In genomic region chr6:124732476-124733370, GRCm38 (mm10) we compare ENCODE assay signal across 8 mouse cellular contexts. TPM values are rescaled to one million over a fixed set of nuclear protein-coding genes. Genes with fewer than 3 reads are reported as not detected.
DNase-seq lines count a peak whose midpoint lies in the region; ATAC-seq and TF ChIP-seq lines count a peak whose summit lies in the region.

No protein-coding gene starts in this region.

- H3K27me3 ChIP-seq in kidney, embryonic 15.5 days: no peaks in the 10 kb centered on the region

- 41% methylated on average over 19 of the region's 19 CpGs for WGBS in kidney, embryonic 15.5 days

- peak overlapping the region; percentile 48; the same call in 1 of the 2 replicates for H3K27ac ChIP-seq in kidney, embryonic 15.5 days
- H3K27ac ChIP-seq in left cerebral cortex, adult 2 months: no peak overlapping the region

- intact Hi-C loops in left cerebral cortex, adult 2 months (cut with DNase I): no loop called here

- no peaks in the 10 kb centered on the region for H3K9me3 ChIP-seq in kidney, embryonic 15.5 days (replicated peaks)

- no peaks in the 10 kb centered on the region for H3K36me3 ChIP-seq in kidney, embryonic 15.5 days

- peak; percentile 67 for ATAC-seq in kidney, embryonic 15.5 days (replicated peaks; ENCODE audit: low FRiP score)
- peak; percentile 81 for ATAC-seq in inflammation-experienced regulatory T-cells, adult 6 months
- ATAC-seq in megakaryocyte, adult 5-6 weeks (ENCODE audit: poor library complexity, severe bottlenecking): peak; percentile 84

- DNase-seq in kidney, adult 11 months: no peak
- peak; percentile 71 for DNase-seq in T-cell, adult 2 months (ENCODE audit: low spot score)
- no peak for DNase-seq in left cerebral cortex, adult 2 months (ENCODE audit: extremely low spot score in 1 of 2, low spot score in 2 of 2)
- DNase-seq in frontal cortex, postnatal 36 days (ENCODE audit: low spot score in 2 of 2): no peak
- DNase-seq in frontal cortex, postnatal 10 days (ENCODE audit: low spot score in 2 of 2): no peak

- H3K4me3 ChIP-seq in kidney, embryonic 15.5 days (replicated peaks): peak overlapping the region; percentile 14
- H3K4me3 ChIP-seq in left cerebral cortex, adult 2 months: no peak overlapping the region

- TF ChIP-seq CTCF in left cerebral cortex, adult 2 months (IDR thresholded peaks at IDR 0.05): no peak

- 0 out of 2 replicates have a peak overlapping the region, but pooled peaks have one; percentile 5 for H3K9ac ChIP-seq in kidney, embryonic 15.5 days

- H3K4me2 ChIP-seq in kidney, embryonic 15.5 days: 0 out of 2 replicates have a peak overlapping the region, but pooled peaks have one; percentile 23

- peaks cover 11% of the 10 kb centered on the region for H3K4me1 ChIP-seq in kidney, embryonic 15.5 days

RNA-seq across cellular contexts. Expression of gene Ptpn6, which starts 5.8 kb away (rescaled TPM):
- polyA plus RNA-seq in kidney, embryonic 15.5 days (2015; fragmentation: Nextera tagmentation; extraction: Ambion mirVana): 12.5 and 13.3 TPM in 2 replicates
- polyA plus RNA-seq in inflammation-experienced regulatory T-cells, adult 6 months (2017; shearing (Covaris generic)): 100 to 1,000 TPM; 143 to 191 (median 176) TPM
- total RNA-seq in megakaryocyte, adult 5-6 weeks (2015): 308 and 336 TPM in 2 replicates
- 1,009 and 1,024 TPM in 2 replicates for total RNA-seq in megakaryocyte, adult 5-6 weeks (2017)
- total RNA-seq in left cerebral cortex, adult 2 months (2021): 1 to 10 TPM; 3.3 to 4.0 TPM

RNA-seq across cellular contexts. Expression of gene Grcc10, which starts 8.5 kb away (rescaled TPM):
- 516 and 519 TPM in 2 replicates for polyA plus RNA-seq in kidney, embryonic 15.5 days (2015; fragmentation: Nextera tagmentation; extraction: Ambion mirVana)
- polyA plus RNA-seq in inflammation-experienced regulatory T-cells, adult 6 months (2017; shearing (Covaris generic)): 100 to 1,000 TPM; 415 to 626 (median 536) TPM
- 177 and 203 TPM in 2 replicates for total RNA-seq in megakaryocyte, adult 5-6 weeks (2015)
- total RNA-seq in megakaryocyte, adult 5-6 weeks (2017): 121 and 136 TPM in 2 replicates
- 100 to 1,000 TPM; 298 to 309 TPM for total RNA-seq in left cerebral cortex, adult 2 months (2021)

RNA-seq across cellular contexts. Expression of gene Phb2, which starts 20.6 kb away (rescaled TPM):
- polyA plus RNA-seq in kidney, embryonic 15.5 days (2015; fragmentation: Nextera tagmentation; extraction: Ambion mirVana): 401 and 402 TPM in 2 replicates
- 10 to 100 TPM; 60.8 to 70.7 (median 70.0) TPM for polyA plus RNA-seq in inflammation-experienced regulatory T-cells, adult 6 months (2017; shearing (Covaris generic))
- total RNA-seq in megakaryocyte, adult 5-6 weeks (2015): 99.5 and 115 TPM in 2 replicates
- total RNA-seq in megakaryocyte, adult 5-6 weeks (2017): 152 and 160 TPM in 2 replicates
- total RNA-seq in left cerebral cortex, adult 2 months (2021): 100 to 1,000 TPM; 115 to 120 TPM

RNA-seq across cellular contexts. Expression of gene Emg1, which starts 20.7 kb away (rescaled TPM):
- 206 and 224 TPM in 2 replicates for polyA plus RNA-seq in kidney, embryonic 15.5 days (2015; fragmentation: Nextera tagmentation; extraction: Ambion mirVana)
- 100 to 1,000 TPM; 373 to 490 (median 480) TPM for polyA plus RNA-seq in inflammation-experienced regulatory T-cells, adult 6 months (2017; shearing (Covaris generic))
- total RNA-seq in megakaryocyte, adult 5-6 weeks (2015): 144 and 179 TPM in 2 replicates
- total RNA-seq in megakaryocyte, adult 5-6 weeks (2017): 170 and 206 TPM in 2 replicates
- total RNA-seq in left cerebral cortex, adult 2 months (2021): 10 to 100 TPM; 47.4 to 50.9 TPM

RNA-seq across cellular contexts. Expression of gene Gm45234, which starts 23.1 kb away (rescaled TPM):
- not detected in 2 replicates for polyA plus RNA-seq in kidney, embryonic 15.5 days (2015; fragmentation: Nextera tagmentation; extraction: Ambion mirVana)
- not detected for polyA plus RNA-seq in inflammation-experienced regulatory T-cells, adult 6 months (2017; shearing (Covaris generic))
- total RNA-seq in megakaryocyte, adult 5-6 weeks (2015): not detected in 2 replicates
- total RNA-seq in megakaryocyte, adult 5-6 weeks (2017): not detected in 2 replicates
- total RNA-seq in left cerebral cortex, adult 2 months (2021): not detected

Comparison
In these comparisons a context has a peak if more than half of its experiments do, and no peak if none do; other contexts are left out.
1. RNA of gene Ptpn6, which starts 5.8 kb away (total RNA-seq): 308 to 1,024 TPM in megakaryocyte, adult 5-6 weeks; 3.3 to 4.0 TPM in left cerebral cortex, adult 2 months; every median in the first group is over 10 times any median in the second.
2. Peak in every context shown above with its lines, with median percentiles within 50 percentile points of each other: ATAC-seq.